Mouse (Mus musculus) T-cell, adult 2 months (primary cell): Measurements from ENCODE around the gene Ficd.
"Not testable (repeated sequence)": the region's sequence is repeated elsewhere in the genome, so short reads cannot be mapped to it uniquely, and the experiment has no call there.

ENCODE experiments used
- DNase-seq: peaks from one replicate; pipeline ENCODE4 v3.0.0; 2022; ENCODE audit warnings: low spot score

Gene Ficd

DNA sequence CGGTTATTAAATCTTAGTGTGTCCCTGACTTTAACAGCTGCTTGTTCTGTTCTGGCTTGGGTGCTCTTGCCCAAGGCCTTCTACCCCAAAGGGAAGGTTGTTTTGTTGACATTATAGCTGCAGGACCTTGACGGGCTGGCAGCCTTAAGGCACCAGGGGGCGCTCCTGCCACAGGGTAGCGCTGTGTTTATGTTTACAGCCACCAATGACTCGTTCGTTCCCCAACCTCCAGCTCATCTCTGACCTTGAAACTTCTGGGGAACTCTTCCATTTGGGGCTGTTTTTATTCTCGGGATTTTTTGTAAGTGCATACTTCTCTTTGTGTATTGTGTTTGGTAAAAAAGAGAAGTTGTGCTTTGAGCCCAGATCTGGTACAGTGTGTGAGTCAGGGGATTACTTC, 38.1 kb downstream of the Ficd start:
- DNase-seq, result peak; percentile 88

DNA sequence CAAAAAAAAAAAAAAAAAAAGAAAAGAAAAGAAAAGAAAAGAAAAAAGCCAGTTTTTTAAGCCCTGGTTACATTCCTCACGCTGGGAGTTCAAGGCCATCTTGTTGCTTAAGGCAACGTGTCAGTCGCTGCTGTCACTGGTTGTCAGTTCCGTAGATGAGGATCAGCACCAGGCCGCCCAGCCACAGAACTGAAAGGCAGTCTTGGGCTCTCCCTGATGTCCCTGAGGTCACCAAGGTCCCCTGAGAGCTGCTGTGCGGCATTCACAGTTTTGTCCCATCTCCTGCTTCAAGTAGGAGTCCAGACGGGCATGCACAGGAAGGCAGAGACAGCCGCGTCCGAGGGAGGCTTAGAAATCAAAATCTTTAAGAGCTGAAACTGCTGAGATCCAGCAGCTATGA, 40.0 kb downstream of the Ficd start:
- DNase-seq, result no peak

DNA sequence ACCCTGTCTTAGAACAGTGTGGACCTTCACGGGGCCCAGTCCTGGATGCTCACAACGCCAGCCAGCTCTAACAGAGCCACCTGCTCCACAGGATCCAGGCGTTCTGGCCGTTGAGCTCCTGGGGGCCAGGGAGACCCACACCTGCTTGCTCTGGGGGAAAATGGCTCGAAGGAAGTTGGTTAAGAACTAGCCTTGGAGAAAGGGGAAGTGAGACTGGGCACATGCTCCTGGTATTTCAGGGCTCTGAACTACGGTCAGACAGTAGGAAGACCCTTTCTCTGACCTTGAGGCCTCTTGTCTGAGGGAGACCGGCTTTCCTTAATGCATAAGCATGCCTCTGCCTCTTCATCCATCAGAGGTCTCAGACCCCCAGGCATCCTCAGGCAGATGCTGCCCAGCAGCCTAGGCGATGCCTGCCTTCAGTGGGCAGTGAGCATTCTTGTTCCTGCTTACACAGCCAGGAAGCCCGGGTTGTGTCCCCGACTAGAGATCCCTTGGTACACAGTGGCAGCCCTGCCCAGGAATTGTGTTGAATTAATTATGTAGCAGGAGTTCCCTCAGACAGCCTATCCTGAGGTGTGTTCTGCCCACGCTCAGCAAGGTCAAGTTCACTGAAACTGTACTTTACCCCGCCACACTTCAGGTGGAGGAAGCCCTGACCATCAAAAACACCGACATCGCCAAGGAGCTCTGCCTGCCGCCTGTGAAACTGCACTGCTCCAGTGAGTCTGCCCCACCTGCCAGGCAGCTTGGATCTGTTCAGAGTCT, 40.7 kb downstream of the Ficd start:
- DNase-seq, result no peak

DNA sequence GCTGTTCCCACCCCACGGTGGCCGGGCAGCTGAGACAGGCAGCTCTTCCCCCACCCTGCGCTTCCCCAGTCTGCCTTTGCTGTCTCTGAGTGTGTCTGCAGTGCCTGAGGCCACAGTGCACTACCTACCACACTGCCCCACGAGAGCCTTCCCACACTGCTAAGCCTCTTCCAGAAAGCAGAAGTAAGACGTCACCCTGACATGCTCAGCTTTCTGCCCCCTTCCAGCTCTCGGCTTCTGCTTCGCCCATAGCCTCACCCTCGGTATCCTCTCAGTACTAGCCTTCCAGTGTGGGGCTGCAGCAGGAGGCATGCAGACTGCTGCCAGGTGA, 41.3 kb downstream of the Ficd start:
- no peak for DNase-seq

DNA sequence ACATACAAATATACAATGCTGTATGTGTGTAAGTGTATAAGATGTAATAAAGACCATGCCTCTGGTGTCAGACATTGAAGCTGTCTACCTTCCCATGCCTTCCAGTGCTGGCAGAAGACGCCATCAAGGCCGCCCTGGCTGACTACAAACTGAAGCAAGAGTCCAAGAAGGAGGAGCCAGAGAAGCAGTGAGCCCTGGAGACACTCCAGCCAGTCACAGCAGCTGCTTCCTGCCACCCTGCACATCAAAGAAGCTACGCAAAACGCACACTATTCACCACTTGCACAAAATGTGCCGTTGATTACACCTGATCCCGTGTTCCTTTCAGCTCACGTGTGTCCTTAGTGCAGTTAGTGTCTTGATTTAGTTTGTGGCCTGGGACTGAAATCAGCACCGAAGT, 42.1 kb downstream of the Ficd start:
- DNase-seq, result not testable (repeated sequence)

DNA sequence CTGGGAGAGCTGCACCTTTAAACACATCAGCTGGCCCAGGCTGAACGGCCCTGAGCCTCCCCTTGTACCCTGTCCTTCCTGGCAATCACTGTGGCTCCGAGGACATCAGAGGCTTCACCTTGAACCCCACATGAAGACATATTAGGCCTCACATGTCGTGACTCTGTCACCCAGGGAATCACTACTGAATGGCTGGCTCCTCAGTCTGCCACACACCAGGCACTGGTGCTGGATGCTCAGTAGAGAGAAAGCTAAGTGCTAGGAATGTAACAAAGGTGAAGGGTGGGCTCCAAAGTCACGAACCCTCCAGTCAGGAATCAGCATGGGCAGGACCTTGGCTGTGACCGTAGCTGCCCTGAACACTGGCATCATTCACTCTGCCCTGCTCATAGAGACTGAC, 44.0 kb downstream of the Ficd start:
- DNase-seq, result no peak

DNA sequence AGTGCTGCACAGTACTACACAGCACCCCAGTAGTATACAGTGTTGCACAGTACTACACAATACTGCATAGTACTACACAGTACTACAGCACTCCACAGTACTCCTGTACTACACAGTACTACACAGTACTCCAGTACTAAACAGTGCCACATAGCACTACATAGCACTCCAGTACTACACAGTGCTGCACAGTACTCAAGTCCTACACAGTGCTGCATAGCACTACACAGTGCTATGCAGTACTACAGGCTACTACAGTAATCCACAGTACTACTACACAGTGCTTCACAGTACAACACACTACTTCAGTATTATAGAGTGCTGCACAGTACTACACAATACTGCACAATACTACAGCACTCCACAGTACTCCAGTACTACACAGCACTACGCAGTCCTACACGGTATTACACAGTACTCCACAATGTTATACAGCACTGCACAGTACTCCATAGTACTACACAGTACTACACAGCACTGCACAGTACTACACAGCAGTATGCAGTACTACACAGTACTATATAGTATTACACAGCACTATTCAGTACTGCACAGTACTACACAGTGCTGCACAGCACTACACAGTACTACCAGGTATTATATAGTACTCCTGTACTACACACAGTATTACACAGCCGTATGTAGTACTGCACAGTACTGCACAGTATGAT, 44.6 kb downstream of the Ficd start:
- DNase-seq, result no peak

DNA sequence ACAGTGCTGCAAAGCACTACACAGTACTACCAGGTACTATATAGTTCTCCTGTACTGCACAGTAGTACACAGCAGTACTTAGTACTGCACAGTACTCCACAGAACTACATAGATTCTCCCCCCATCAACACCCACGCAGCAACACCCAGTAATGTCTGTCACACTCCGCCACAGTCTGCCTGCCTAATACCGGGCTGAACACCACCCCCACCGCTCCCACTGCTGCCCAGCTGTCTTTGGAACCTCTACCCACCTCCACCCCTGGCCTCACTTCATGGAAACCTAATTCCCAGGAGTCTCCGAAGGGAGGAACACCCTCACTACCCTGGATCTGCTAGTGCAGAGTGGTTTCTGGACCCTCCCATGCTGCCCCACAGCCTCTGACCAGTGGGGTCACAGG, 45.2 kb downstream of the Ficd start:
- DNase-seq, result no peak

DNA sequence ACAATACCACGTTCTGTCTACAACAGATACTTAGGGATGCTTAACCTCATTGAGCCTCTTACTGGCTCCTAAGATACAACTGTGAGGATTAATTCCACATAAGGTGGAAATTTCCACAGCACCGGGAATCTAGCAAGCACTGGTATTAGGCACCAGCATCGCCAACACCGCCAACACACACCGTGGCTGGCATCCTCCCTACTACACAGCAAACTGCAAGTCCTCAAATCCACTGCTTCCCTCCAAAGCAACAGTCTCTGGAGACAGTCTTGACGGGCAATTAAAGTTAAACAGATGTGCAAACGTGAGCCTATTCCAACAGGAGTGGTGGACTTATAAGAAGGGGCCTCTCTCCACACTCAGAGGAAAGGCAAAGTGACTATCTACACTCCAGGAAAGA, 45.7 kb downstream of the Ficd start:
- DNase-seq, result no peak

DNA sequence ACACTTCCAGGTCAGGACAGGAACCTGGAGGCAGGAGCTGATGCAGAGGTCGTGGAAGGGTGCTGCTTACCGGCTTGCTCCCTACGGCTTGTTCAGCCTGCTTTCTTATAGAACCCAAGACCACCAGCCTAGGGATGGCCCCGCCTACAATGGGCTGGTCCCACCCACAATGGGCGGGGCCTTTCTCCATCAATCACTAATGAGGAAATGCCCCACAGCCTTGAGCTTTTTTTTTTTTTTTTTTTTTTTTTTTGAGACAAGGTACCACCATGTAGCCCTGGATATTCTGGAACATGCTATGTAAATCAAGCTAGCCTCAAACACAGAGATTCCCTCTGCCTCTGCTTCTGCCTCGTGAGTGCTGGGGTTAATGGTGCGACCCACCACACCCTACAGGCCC, 46.3 kb downstream of the Ficd start:
- DNase-seq, result no peak

DNA sequence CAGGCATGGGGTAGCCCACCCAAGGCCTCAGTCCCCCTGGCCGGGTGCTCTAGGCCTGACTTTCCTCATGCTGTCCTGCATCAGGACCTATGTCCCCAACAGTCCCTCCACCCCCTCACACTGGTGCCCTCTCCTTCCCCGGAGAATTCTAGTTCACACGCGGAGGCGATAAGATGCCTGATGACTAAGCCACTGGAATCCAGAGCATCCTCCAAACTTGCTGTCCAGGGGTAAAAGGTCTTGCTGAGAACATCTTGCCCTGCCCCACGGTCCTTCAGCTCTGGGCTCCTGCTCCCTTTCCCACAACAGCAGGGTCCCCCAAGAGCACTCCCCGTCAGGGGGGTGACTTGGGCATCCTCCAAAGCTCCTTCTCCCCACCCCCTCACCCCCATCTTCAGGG, 47.0 kb downstream of the Ficd start:
- DNase-seq, result no peak

DNA sequence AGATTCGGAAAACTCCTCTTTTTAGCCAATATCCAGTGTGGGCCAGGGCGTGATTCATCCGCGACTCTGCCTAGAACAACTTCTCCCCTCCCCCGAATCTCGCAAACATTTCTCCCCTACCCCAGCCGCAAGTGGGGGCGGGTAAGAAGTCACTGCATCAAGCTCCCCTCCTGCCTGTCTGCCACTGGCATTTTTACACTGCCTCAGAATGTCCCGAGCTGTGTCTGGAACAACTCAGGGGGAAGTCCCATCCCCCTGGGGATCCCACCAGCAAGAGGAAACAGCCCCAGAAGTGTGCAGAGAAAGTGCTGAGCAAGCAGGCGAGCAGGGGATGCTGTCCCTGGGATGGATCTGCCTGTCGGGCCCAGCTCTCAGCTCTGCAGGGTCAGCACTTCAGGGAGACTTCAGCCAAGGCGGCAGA, 48.0 kb downstream of the Ficd start:
- DNase-seq, result no peak

DNA sequence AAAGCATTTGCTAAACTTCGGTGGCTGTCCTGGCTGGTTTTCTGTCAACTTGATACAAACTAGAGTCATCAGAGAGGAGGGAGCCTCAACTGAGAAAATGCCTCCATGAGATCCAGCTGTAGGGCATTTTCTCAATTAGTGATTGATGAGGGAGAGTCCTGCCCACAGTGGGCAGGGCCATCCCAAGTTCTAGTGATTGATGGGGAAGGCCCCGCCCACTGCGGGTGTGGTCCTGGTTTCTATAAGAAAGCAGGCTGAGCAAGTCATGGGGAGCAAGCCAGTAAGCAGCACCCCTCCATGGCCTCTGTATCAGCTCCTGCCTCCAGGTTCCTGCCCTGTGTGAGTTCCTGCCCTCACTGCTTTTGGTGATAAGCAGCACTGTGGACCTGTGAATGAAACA, 48.5 kb downstream of the Ficd start:
- not testable (repeated sequence) for DNase-seq

DNA sequence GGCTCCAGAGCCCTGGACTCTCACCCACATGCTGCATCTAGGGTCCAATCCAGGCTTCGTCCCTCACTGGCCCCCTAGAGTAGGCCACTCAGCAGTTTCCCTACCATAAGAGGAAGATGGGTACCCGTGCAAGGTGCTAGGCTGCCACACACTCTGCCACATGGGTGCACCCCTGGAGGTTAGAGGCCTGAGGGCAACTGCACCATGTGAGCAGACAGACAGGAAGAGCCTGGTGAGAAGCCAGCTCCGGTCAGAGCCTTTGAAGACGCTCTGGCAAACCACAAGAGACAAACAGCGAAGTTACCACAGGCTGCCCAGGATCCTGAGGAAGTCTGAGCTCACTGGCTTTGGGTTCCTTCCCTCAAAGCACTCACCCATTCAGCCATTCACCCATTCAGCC, 51.4 kb downstream of the Ficd start:
- DNase-seq, result peak; percentile 70

DNA sequence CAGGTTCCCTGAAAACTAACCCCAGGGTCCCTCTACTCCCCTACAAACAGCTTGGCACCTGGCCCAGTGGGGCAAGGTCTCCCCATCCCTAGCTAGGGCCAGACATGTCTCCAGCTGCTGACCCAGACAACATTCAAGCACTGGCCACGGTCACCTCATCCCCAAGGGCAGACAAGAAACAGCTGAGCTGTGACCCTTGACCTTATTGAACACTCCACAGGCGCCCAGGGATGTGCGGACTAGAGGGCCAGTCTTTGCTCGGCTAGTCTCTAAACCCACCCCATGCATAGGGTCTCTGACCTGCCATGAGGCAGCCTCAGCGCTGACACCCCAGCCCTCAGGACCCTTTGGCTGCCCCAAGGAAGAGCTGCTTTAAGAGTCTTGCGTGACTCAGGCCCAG, 53.0 kb downstream of the Ficd start:
- DNase-seq, result no peak

DNA sequence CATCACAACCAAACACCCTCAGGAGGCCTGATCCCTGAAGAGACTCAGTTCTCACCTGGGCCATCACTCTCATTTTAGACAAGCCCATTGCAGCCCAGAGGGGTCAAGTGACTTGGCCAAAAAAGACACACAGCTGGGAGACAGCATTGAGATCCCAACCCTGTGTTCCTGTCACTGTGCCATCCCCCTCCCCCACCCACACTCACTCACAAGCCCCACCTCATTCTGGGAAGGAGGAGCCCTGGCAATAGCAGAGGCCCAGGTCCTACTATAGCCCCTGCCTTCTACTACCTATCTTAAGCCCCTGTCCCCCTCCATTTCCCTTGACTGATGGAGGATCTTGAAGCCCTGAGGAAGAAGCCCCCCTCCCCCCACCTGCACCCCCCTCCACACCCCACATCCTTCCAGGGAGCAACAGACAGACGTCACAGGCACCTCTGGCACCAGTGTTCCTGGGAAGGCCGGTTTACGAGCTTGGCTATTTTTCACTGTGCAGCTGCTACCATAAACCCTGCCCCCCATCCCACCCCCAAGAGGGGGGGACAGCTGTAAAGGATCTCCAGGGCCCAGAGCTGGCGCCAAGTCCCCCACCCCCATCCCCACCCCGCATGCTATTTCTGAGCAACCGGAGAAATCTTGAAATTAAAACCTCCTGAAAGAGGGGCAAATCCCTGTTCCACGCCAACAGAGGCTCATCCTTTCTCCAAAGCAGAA, 53.6 kb downstream of the Ficd start:
- no peak for DNase-seq
